Mouse (Mus musculus) heart, adult 2 months (tissue): ENCODE results near the gene Pgpep1.

ENCODE experiments used
- CTCF ChIP-seq: fragments of 200-600 bp; IDR thresholded peaks from 2 replicates; pipeline ENCODE4 v1.8.1; 2022; ENCODE audit warnings: antibody characterized with exemption, mild to moderate bottlenecking, moderate library complexity
- POLR2A ChIP-seq: fragments of 200-500 bp; IDR thresholded peaks from 2 replicates; pipeline ENCODE4 v1.6.1; 2011; ENCODE audit warnings: mild to moderate bottlenecking, low read depth, low read length, control low read depth; ENCODE audit not compliant: insufficient read depth

- no peak for TF ChIP-seq CTCF
- TF ChIP-seq POLR2A: no peak
These were observed 60.5 kb downstream of the Pgpep1 start for GRCm38 (mm10) chr8:70599507-70600290.
